Mouse (Mus musculus): ENCODE results near the gene Ogfod3.

Gene Ogfod3

DNA sequence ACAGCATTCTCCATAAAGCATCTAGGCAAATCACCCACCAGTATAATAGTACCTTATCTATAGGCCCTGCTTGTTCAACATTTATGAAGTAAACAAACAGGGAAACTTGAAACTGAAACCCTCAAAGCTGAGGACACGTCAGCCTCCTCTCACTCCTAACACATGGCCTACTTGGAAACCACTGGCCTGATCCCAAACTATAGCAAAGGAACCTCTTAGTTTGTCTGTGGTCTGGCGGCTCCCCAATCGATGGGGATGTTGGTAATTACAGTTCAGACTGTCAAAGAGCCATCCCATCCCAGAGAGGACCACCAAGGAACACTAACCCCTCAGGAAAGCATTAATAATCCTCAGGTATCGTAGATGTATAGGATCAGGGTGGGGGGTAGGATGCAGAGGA lies 4.7 kb downstream of the Ogfod3 start:
- DNase-seq (ENCODE audit: low spot score in 2 of 2) = no peak

DNA sequence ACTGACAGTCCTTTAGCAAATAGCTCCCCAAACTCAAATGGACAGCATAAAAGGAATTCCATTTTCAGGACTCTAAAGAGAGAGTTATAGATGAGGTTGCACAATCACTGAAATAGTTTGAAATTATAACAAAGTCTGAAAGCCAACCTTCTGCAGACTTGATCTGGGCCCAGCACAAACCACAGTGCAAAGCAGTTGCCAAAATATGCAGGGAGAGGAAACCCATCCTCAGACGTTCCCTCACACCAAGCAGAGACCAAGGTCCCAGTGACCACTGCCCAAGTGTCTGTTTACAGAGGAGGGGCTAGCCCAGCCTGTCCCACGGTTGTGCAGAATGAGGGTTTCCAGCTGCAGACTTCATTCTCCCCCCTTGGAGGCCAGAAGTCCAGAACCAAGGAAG lies 5.9 kb downstream of the Ogfod3 start:
- DNase-seq (ENCODE audit: low spot score in 2 of 2) = no peak

GRCm38 (mm10) chr11:121193415-121193814 lies 11.1 kb downstream of the Ogfod3 start:
- DNase-seq (ENCODE audit: low spot score in 2 of 2) = no peak

GRCm38 (mm10) chr11:121192742-121193141 lies 11.8 kb downstream of the Ogfod3 start:
- no peak for DNase-seq (ENCODE audit: low spot score in 2 of 2)

- peak in 1 of 2 experiments; percentile 13 for DNase-seq (ENCODE audit: low spot score in 2 of 2)
Measured at GRCm38 (mm10) chr11:121189681-121190080, 14.8 kb downstream of the Ogfod3 start.

DNA sequence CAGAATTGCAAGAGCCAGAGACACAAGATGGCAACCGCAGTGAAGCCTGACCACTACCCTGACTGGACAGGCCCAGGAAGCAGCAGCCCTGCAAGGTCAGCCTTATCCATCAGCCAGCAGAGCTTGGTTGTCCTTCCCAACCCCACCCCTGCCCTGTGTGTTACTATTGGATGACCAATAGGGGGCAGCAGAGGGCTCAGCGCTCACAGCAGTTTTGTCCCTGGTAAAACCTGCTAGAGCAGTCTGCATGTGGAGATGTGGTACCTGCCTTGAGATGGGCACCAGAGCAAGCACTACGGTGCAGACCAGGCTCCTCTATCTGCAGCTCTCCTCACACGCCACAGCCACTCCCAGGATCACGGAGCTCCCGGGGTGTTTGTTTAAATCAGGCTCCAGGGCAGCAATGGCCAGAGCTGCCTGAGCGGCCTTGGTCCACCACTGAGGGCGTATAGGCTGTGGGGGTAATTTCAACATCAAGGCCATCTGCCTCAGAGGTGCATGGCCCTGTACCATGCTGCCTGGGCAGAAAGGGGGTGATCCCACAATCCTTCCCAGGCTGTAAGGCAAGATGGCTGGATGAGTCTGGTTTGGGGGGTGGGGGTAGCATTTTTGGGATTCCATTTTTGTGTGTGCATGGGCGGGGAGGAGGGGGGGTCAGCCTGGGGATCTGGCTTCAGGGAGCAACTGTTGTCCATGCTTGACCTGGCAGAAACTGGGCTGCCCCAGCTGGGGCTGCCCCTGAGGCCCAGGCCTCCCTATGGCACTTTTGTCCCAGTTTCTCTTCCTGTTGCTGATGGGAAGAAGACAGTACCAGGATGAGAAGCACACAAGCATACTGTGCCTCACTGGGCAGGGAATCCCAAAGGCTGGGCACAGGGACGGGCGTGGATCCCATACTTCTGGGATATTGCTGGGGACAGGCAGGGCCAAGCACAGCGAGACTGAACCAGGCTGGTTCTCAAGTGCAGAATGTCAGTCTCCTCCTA lies 27.9 kb downstream of the Ogfod3 start:
- peak; percentile 22 to 43 for DNase-seq (ENCODE audit: low spot score in 2 of 2)

DNA sequence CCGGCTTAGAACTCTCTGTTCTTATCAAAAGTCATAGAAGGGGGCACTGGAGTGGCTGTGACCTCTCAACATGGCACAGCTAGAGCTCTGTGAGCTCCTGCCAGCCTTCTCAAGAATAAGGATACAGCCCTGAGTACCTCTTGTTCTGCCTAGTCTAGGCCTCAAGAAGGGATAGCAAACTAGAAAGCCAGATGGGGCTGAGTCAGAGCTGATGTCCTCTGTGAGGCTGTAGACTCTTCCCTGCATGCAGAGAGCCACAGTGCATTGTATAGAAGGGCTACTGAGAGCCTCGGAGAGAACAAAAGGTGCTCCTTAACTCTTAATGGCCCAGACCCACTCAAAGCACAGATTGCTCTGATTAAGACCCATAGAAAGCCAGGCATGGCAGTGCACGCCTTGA lies 30.3 kb downstream of the Ogfod3 start:
- no peak for DNase-seq (ENCODE audit: low spot score in 2 of 2)

GRCm38 (mm10) chr11:121173203-121173602 lies 31.3 kb downstream of the Ogfod3 start:
- DNase-seq (ENCODE audit: low spot score in 2 of 2) = no peak

- DNase-seq (ENCODE audit: low spot score in 2 of 2) = no peak
Measured at GRCm38 (mm10) chr11:121163751-121164150, 40.8 kb downstream of the Ogfod3 start.

GRCm38 (mm10) chr11:121160636-121161346 lies 43.7 kb downstream of the Ogfod3 start:
- no peak for DNase-seq (ENCODE audit: low spot score in 2 of 2)

DNA sequence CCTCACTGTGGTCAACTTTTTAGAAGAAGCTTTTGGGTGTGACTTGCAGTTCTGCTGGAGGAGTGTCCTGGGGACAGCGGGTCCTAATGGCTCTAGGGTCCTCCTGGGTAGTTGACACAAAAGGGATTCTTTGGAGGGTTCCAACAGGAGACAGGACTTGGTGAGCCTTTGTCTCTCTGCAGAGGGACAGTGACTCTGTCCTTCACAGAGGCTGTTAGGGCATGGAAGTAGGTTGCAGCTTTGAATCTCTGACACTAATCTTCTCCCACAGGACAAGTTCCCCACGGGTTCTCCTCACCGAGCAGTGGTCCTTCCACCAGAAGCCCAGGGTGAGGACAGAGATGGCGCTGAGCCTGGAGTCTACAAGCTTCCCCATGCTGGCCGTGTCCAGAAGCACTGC lies 44.5 kb downstream of the Ogfod3 start, which contains the start of gene Uts2r:
Uts2r (plus strand) TSS at position 301 of the 400 bp plus-strand sequence.
- no peak for DNase-seq (ENCODE audit: low spot score in 2 of 2)

GRCm38 (mm10) chr11:121156411-121156891 lies 48.1 kb downstream of the Ogfod3 start:
- DNase-seq (ENCODE audit: low spot score in 2 of 2) = no peak

DNA sequence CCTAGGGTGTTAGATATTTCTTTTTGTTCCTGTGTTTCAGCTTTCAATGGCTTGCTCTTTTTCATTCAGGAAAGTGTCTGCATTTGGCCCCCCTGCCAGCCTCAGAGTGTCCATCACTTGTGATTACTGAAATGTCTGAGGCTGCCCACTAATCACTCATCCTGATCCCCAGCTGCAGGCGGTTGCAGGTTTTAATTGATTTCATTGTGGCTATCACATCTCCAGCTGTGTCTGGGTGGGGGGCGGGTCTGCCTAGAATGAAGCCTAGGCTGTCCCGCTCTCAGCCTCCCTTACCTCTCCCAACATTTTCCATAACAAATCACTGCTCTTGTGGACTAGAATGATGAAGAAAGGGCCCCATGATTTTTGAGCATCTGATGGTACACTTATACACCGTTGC lies 50.3 kb downstream of the Ogfod3 start:
- DNase-seq (ENCODE audit: low spot score in 2 of 2) = no peak

DNA sequence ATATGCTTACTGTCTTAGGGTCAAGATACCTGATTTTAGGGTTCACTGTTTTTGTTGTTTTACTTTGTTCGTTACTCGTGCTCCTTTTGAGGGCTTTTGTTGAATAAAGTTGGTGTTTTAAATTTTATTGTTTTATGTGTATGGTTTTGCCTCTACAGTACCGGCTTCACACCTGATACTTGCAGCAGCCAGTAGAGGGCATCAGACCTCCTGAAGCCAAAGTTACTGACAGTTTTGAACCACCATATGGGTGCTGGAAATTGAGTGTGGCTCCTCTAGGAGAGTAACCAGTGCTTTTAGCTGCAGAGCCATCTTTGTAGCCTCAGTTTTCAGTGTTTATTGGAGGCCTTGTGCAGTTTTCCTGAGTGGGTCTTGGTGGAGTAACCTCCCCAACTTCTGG lies 56.3 kb downstream of the Ogfod3 start:
- DNase-seq (ENCODE audit: low spot score in 2 of 2) = no peak

DNA sequence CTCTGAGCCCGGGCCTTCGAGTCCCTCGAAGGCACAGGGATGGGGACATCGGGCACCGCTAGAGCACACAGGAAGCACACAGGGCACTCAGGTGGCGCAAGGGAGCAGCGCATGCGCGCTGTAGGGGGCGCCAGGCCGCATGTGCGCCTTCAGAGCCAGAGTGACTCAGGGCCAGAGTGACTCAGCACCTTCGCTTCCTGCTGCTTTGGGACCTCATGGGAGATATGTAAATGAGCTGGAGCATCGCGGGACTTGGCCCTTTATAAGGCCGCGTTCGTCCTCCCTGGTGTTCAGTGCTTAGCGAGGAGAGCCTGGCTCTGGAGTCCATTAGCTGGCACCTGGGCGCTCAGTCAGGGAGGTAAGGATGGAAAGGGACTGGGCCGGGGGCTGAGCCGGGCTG lies 58.6 kb downstream of the Ogfod3 start, which contains the start of gene Tex19.1:
Tex19.1 (plus strand) TSS at position 279 of the 400 bp plus-strand sequence.
- DNase-seq (ENCODE audit: low spot score in 2 of 2) = no peak

- DNase-seq (ENCODE audit: low spot score in 2 of 2) = peak in 1 of 2 experiments; percentile 8
Measured at GRCm38 (mm10) chr11:121143325-121144015, 61.0 kb downstream of the Ogfod3 start.

- DNase-seq (ENCODE audit: low spot score in 2 of 2) = no peak
Measured at GRCm38 (mm10) chr11:121138732-121139131, 65.8 kb downstream of the Ogfod3 start.

DNA sequence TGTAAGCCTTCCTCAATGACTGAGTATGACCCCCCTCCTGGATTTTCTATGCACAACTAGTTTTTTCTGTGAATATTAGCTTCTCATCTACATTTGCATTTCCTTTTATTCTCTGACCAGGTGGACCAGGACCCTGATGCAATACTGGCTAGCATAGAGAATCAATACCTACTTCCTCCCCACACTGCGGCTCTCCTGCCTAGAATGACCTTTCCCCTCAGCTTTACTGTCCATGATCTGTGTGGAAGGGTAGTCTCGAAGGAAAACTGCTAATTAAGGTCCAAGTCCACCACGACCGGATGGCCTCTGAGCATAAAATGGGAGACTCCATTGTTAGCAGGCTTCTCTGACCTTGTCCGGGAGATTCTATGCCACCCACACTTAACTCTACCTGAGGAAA lies 66.8 kb downstream of the Ogfod3 start:
- no peak for DNase-seq (ENCODE audit: low spot score in 2 of 2)

DNA sequence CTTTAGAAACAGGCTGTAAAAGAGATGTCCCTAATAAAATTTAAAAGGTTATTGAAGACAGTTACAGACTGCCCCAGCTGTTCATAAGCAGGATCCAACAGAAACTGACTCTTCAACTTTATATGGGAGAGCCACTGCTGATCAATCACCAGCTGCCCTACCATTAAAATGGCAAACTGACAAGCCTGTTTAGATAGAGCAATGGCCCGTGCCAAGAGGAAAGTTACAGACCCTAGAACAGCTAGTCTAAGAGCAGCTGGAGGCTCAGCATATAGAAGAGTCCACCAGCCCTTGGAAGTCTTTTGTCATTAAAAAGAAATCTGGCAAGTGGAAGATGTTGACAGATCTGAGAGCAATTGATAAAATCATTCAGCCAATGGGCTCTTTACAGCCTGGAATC lies 69.9 kb downstream of the Ogfod3 start:
- DNase-seq (ENCODE audit: low spot score in 2 of 2) = no peak

DNA sequence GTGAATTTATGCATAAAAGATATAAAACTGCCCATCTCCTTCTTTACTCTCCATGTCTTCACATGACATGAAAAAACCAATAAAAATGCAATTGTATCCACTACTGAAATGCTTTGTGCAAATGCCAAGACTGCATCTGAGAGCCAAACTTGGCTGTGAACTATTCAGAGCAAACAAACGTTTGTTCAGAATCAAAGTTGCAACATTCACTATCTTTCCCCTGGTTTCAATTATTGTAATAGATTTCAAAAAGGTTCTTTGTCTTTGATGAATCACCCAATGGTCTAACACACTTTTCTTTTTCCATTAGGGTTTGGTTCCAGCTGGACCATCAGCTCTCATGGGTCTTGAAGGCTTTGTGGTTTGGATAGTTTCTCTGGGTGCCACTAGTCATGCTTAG lies 74.9 kb downstream of the Ogfod3 start:
- no peak for DNase-seq (ENCODE audit: low spot score in 2 of 2)

Data from urinary bladder, postnatal 36 days (tissue).